Mouse (Mus musculus) layer of hippocampus, postnatal 36 days (tissue): ENCODE data around the gene Prdm4. TPM values are rescaled to one million over a fixed set of nuclear protein-coding genes. Genes with fewer than 3 reads are reported as not detected.

Source experiments
- DNase-seq, 2 experiments: peaks; one replicate each; pipeline ENCODE4 v3.0.0; 2022
- total RNA-seq, 2 experiments: library from RNA; stranded (reverse); gene quantifications; 2 replicates each; pipeline ENCODE4 v1.2.3; 2021

Gene Prdm4
- total RNA-seq = 10 to 100 TPM; 24.0 to 25.4 TPM

GRCm38 (mm10) chr10:85916498-85917309 lies at the start of gene Prdm4:
Prdm4 (minus strand) TSS chr10:85917142.
- DNase-seq = peak; percentile 96 to 97

GRCm38 (mm10) chr10:85966476-85966875 lies 49.5 kb upstream of the Prdm4 start:
- no peak for DNase-seq

GRCm38 (mm10) chr10:85964316-85964715 lies 47.4 kb upstream of the Prdm4 start:
- no peak for DNase-seq

GRCm38 (mm10) chr10:85962897-85963296 lies 46.0 kb upstream of the Prdm4 start:
- DNase-seq = no peak

GRCm38 (mm10) chr10:85957464-85957950 lies 40.6 kb upstream of the Prdm4 start, which contains the start of gene Rtcb:
Rtcb (minus strand) TSS chr10:85957823.
- DNase-seq = peak; percentile 96 to 98

GRCm38 (mm10) chr10:85956871-85957419 lies 40.0 kb upstream of the Prdm4 start:
- no peak for DNase-seq

- no peak for DNase-seq
These were observed 37.5 kb upstream of the Prdm4 start for GRCm38 (mm10) chr10:85954429-85954828.

GRCm38 (mm10) chr10:85953401-85953800 lies 36.5 kb upstream of the Prdm4 start:
- no peak for DNase-seq

- no peak for DNase-seq
These were observed 35.0 kb upstream of the Prdm4 start for GRCm38 (mm10) chr10:85951765-85952443.

- no peak for DNase-seq
These were observed 31.7 kb upstream of the Prdm4 start for GRCm38 (mm10) chr10:85948483-85949196.

GRCm38 (mm10) chr10:85936280-85936965 lies 19.5 kb upstream of the Prdm4 start:
- no peak for DNase-seq

GRCm38 (mm10) chr10:85929962-85930361 lies 13.0 kb upstream of the Prdm4 start:
- no peak for DNase-seq

- DNase-seq = no peak
These were observed 12.3 kb upstream of the Prdm4 start for GRCm38 (mm10) chr10:85929208-85929591.

GRCm38 (mm10) chr10:85928499-85929207 lies 11.7 kb upstream of the Prdm4 start:
- peak; percentile 76 to 78 for DNase-seq

GRCm38 (mm10) chr10:85927676-85928445 lies 10.9 kb upstream of the Prdm4 start, which contains the start of gene Ascl4:
Ascl4 (plus strand) TSS chr10:85927681.
- peak in 1 of 2 experiments; percentile 17 for DNase-seq

- no peak for DNase-seq
These were observed 37.0 kb downstream of the Prdm4 start for GRCm38 (mm10) chr10:85879886-85880486.

- DNase-seq = no peak
These were observed 41.1 kb downstream of the Prdm4 start for GRCm38 (mm10) chr10:85875812-85876211.

- no peak for DNase-seq
These were observed 42.9 kb downstream of the Prdm4 start for GRCm38 (mm10) chr10:85873861-85874544.

- DNase-seq = no peak
These were observed 44.5 kb downstream of the Prdm4 start for GRCm38 (mm10) chr10:85872479-85872773.
